8 mouse cellular contexts compared by ENCODE assay signal in genomic region chr5:137349384-137350204, GRCm38 (mm10). TPM values are rescaled to one million over a fixed set of nuclear protein-coding genes. Genes with fewer than 3 reads are reported as not detected.
A peak's percentile ranks its signal among the peaks of the same experiment; 100 is the strongest.
DNase-seq lines count a peak whose midpoint lies in the region; ATAC-seq and TF ChIP-seq lines count a peak whose summit lies in the region.

TSS of gene Ephb4 (plus strand) at chr5:137350109.

- H3K9me3 ChIP-seq in ES-E14 (ENCODE audit: control insufficient read depth, insufficient read depth, low read depth, low read length): no peaks in the 10 kb centered on the region
- H3K9me3 ChIP-seq in forebrain, postnatal 0 days (ENCODE audit: low read length): no peaks in the 10 kb centered on the region

- H3K27me3 ChIP-seq in forebrain, postnatal 0 days (ENCODE audit: insufficient read depth, low read length): peaks cover 15% of the 10 kb centered on the region

- in situ Hi-C loops in ES-E14 (cut with MboI; ENCODE audit: low sequenced_read_pairs in 2 of 2, unreplicated experiment in 2 of 2): no loop called here

- TF ChIP-seq CTCF in bone marrow macrophage, adult 2 months (IDR thresholded peaks at IDR 0.05; ENCODE audit: low read depth, low read length): no peak
- peak; percentile 46 for TF ChIP-seq CTCF in forebrain, postnatal 0 days (IDR thresholded peaks at IDR 0.05; ENCODE audit: low read depth)

- peak within 1 kb of the TSS; percentile 88 for H3K9ac ChIP-seq in ES-E14 (ENCODE audit: insufficient read depth, low read depth, low read length, poor library complexity, severe bottlenecking)
- peak within 1 kb of the TSS; percentile 62 for H3K9ac ChIP-seq in forebrain, postnatal 0 days

- peak within 1 kb of the TSS; percentile 68 for H3K27ac ChIP-seq in ES-E14 (ENCODE audit: insufficient read depth, low read depth, low read length, poor library complexity, severe bottlenecking)
- H3K27ac ChIP-seq in bone marrow macrophage, adult 2 months (ENCODE audit: insufficient read depth, low read depth, low read length): no peak within 1 kb of the TSS
- H3K27ac ChIP-seq in forebrain, postnatal 0 days (ENCODE audit: low read depth, low read length): peak within 1 kb of the TSS; percentile 40; the same call in 1 of the 2 replicates

- no peak for TF ChIP-seq POLR2A in bone marrow macrophage, adult 2 months (IDR thresholded peaks at IDR 0.05; ENCODE audit: borderline replicate concordance, low read depth, low read length)

- intact Hi-C loops in heart, postnatal 14 days (cut with DNase I): no loop called here

- peak; percentile 90 for ATAC-seq in forebrain, postnatal 0 days

- DNase-seq in ES-E14 (ENCODE audit: low read depth, low spot score): peak; percentile 96
- DNase-seq in forebrain, postnatal 0 days: peak; percentile 72
- DNase-seq in heart, postnatal 14 days: peak; percentile 92 to 93
- DNase-seq in kidney, postnatal 4 days: peak; percentile 96 to 99
- DNase-seq in lung, adult 18-20 months: peak; percentile 94 to 96
- peak; percentile 82 for DNase-seq in ovary, postnatal 10 days (ENCODE audit: low spot score)
- DNase-seq in urinary bladder, postnatal 4 days (ENCODE audit: low spot score in 2 of 2): peak; percentile 92 to 93

- H3K4me3 ChIP-seq in ES-E14 (ENCODE audit: insufficient read depth in 1 of 2, low read depth in 1 of 2, low read length in 2 of 2, poor library complexity in 1 of 2, severe bottlenecking in 1 of 2): peak within 1 kb of the TSS; percentile 86
- H3K4me3 ChIP-seq in bone marrow macrophage, adult 2 months (ENCODE audit: insufficient read depth, low read length): peak within 1 kb of the TSS; percentile 18; the same call in 1 of the 2 replicates
- peak within 1 kb of the TSS; percentile 65 for H3K4me3 ChIP-seq in forebrain, postnatal 0 days (ENCODE audit: low read depth, low read length)

- 3% methylated on average over 28 of the region's 32 CpGs for WGBS in forebrain, postnatal 0 days

- H3K36me3 ChIP-seq in ES-E14 (ENCODE audit: control insufficient read depth, insufficient read depth, low read length, poor library complexity, severe bottlenecking): peaks cover 10% of the 10 kb centered on the region; the same call in 1 of the 2 replicates
- 0 out of 2 replicates have a peak, but pooled peaks cover 5% of the 10 kb centered on the region for H3K36me3 ChIP-seq in forebrain, postnatal 0 days (ENCODE audit: insufficient read depth)

- peak within 1 kb of the TSS; percentile 94 for H3K4me2 ChIP-seq in forebrain, postnatal 0 days (ENCODE audit: low read depth)

- H3K4me1 ChIP-seq in ES-E14 (ENCODE audit: control insufficient read depth in 2 of 2, insufficient read depth in 2 of 2, low read length in 2 of 2, poor library complexity in 1 of 2): peaks cover 3 to 24% of the 10 kb centered on the region in 2 experiments; a peak in 3 of 4 replicates
- H3K4me1 ChIP-seq in bone marrow macrophage, adult 2 months (ENCODE audit: control insufficient read depth, insufficient read depth, low read length): no peaks in the 10 kb centered on the region
- H3K4me1 ChIP-seq in forebrain, postnatal 0 days (ENCODE audit: insufficient read depth): peaks cover 13% of the 10 kb centered on the region

TF ChIP-seq in ES-E14, 5 proteins besides CTCF, POLR2A, EP300 and RAD21:
- TF ChIP-seq CHD2 (IDR thresholded peaks at IDR 0.05; ENCODE audit: low read depth, low read length) (no peak), MAFK (IDR thresholded peaks at IDR 0.05; ENCODE audit: insufficient read depth, low read depth, low read length) (no peak), HCFC1 (IDR thresholded peaks at IDR 0.05; ENCODE audit: borderline replicate concordance, insufficient read depth, low read length) (peak; percentile 16; the same call in 1 of the 2 replicates)

RNA-seq across cellular contexts. Expression of gene Ephb4, which starts in this region (rescaled TPM):
- total RNA-seq in ES-E14 (2012; rRNA removed): 34.3 and 58.8 TPM in 2 replicates
- polyA plus RNA-seq in bone marrow macrophage, adult 2 months (2012; ENCODE audit: insufficient read depth, insufficient read length, missing spikeins): 0.19 TPM in 1 of 2 replicates, not detected in the other
- 8.9 and 12.7 TPM in 2 replicates for total RNA-seq in forebrain, postnatal 0 days (2014; rRNA removed)
- polyA plus RNA-seq in forebrain, postnatal 0 days (2015; fragmentation: Nextera tagmentation; extraction: Ambion mirVana): 3.5 and 4.9 TPM in 2 replicates
- total RNA-seq in heart, postnatal 14 days (2021): 10 to 100 TPM; 77.5 to 83.7 TPM

Comparison
In these comparisons a context has a peak if more than half of its experiments do, and no peak if none do; other contexts are left out.
1. H3K4me3 ChIP-seq: peak in every context shown above with its lines; median percentile 86 in ES-E14; 65 in forebrain, postnatal 0 days; 18 in bone marrow macrophage, adult 2 months.